Mouse (Mus musculus) stomach, postnatal 0 days (tissue): Measurements from ENCODE around the gene Zfp61.

Experiments used
- CTCF ChIP-seq: IDR thresholded peaks from 2 replicates; pipeline ENCODE4 v1.5.1; 2016; ENCODE audit warnings: antibody characterized with exemption, low read depth, mild to moderate bottlenecking, moderate library complexity
- EP300 ChIP-seq: optimal IDR thresholded peaks from 2 replicates; pipeline ENCODE3; 2016; ENCODE audit warnings: antibody characterized with exemption

DNA sequence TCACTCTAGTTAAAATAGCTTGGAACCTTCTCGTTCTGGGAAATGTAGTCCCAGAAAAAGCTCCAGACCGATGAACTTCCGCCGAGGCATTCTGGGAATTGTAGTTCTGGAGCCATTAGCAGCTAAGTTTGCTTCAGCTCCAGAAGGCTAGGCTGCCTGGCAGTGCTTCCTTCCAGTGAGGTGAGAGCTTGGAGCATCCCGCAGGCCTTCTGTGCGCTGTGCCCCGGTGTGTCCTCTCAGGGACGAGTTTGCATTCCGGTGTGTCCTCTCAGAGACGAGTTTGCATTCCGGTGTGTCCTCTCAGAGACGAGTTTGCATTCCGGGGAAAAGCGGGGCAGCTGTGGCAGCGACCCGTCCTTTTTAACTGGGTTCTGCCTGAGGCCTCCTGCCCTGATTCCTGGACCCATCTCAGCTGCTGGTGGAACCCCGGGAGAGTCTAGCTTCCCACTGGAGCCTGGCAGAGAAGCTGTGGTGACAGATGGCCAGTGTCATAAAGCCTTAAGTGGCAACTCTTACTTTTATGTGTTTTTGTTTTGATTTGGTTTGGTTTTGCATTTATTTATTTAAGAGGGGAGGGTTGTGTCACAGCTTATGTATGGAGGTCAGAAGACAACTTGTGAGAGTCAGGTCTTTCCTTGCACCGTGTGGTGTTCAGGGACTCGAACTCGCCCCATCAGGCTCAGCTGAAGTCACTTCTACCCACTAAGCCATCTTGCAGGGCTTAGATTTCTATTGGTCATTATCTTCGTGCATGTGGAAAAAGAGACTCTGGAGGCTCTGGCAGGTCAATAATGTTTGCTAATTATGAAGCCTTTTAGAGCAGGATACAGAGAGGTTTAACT, 46.2 kb downstream of the Zfp61 start, which contains the start of gene Zfp108:
- TF ChIP-seq CTCF (no peak), EP300 (no peak)
